Mouse (Mus musculus) liver, adult 10 weeks (tissue): Measurements from ENCODE around the gene Tfrc. TPM values are rescaled to one million over a fixed set of nuclear protein-coding genes. Genes with fewer than 3 reads are reported as not detected.

Experiments used
- polyA plus RNA-seq: library from polyadenylated mRNA; stranded (reverse); fragments of 350-450 nt; fragmentation: Illumina TruSeq; extraction: RNeasy Lipid Tissue Mini Kit (QIAGEN cat#74804); gene quantifications from one replicate; pipeline ENCODE4 v1.2.3, GENCODE M21; 2014; ENCODE audit warnings: low read depth, low replicate concordance

The Tfrc gene
- 27.4 TPM for polyA plus RNA-seq

DNA sequence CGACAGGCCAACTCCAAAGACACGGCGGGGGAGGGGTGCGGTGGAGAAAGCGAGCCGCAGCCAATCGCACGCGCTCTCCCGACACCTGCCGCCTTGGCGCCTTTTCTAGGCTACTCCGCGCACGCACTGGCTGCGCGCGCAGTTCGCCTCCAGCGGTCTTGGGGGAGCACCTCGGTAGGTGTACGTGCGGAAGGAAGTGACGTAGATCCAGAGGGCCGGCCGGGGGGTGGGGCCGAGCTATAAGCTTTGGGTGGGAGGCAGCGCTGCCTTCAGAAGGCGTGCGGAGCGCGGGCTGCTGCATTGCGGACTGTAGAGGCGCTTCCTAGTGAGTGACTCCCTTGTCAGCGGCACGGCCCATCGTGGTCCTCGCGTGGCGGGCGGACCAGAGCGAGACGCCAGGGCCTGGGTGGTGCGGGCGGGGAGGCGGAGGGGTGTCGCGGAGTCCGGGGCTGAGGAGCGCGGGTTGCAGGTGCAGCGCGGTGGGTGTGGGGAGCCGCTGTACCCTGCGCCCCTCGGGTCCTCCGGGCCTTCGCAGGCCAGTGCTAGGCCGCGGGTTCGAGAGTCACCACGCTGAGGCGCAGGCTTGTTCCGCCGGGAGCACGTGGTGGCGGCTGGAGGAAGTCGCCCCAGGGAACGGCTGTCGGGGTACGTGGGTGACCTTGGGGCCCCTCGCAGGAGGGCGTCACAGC is at the start of gene Tfrc:
Gene Tfrc (plus strand): TSS at position 209 of the 689 bp plus-strand sequence.

DNA sequence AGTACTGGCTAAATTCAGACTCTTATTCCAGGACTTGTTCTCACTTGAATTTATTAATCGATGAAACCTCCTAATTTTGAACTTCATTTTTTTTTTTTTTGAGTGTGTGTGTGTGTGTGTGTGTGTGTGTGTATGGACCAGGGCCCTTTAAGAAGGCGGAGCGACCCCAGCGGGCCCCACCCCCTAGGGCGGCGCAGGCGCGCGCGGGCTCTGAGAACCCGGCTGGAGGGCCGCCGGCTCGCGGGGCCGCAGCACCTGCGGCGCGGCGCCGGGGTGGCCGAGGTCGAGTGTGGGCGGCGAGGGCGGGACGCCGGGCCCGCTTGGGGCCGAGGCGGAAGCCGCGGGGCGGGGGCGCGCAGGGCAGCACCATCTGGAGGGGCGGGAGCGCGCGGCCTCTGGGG is 34.9 kb downstream of the Tfrc start, which contains the start of gene Tnk2:
Gene Tnk2 (plus strand): TSS at position 214 of the 401 bp plus-strand sequence.

Other genes starting within 250 kb of the Tfrc start
- gene Tm4sf19, start 208.4 kb upstream of the Tfrc start, polyA plus RNA-seq, result not detected
- 3.4 TPM for gene Tctex1d2, start 189.2 kb upstream of the Tfrc start, polyA plus RNA-seq
- gene Pcyt1a, start 178.0 kb upstream of the Tfrc start, polyA plus RNA-seq, result 37.4 TPM
- not detected for gene Slc51a, start 121.0 kb upstream of the Tfrc start, polyA plus RNA-seq
- gene Zdhhc19, start 112.7 kb upstream of the Tfrc start, polyA plus RNA-seq, result not detected
- gene Tnk2, start 35.0 kb downstream of the Tfrc start, polyA plus RNA-seq, result 1.2 TPM
- not detected for gene Muc4, start 127.0 kb downstream of the Tfrc start, polyA plus RNA-seq
- not detected for gene Muc20, start 188.5 kb downstream of the Tfrc start, polyA plus RNA-seq
- gene Smbd1, start 201.6 kb downstream of the Tfrc start, polyA plus RNA-seq, result not detected